Mouse (Mus musculus) liver, postnatal 0 days (tissue): ENCODE data around the gene Sh2d1b1. TPM values are rescaled to one million over a fixed set of nuclear protein-coding genes. Genes with fewer than 3 reads are reported as not detected.

Experiments
- ATAC-seq: fragments of 200-750 bp; cut with Nextera tagmentation; 2 replicates; pipeline ENCODE4 v1.8.0; 2017; ENCODE audit warnings: mild to moderate bottlenecking, moderate library complexity
- DNase-seq: peaks from one replicate; pipeline ENCODE4 v3.0.0-alpha.2; 2016
- H3K27ac ChIP-seq: fragments of 300-500 bp; sonication (generic); 2 replicates; pipeline ENCODE4 v1.5.1; 2014; ENCODE audit warnings: antibody characterized with exemption, moderate library complexity, mild to moderate bottlenecking, low read depth
- H3K27me3 ChIP-seq: fragments of 300-500 bp; sonication (generic); 2 replicates; pipeline ENCODE4 v1.6.1; 2014; ENCODE audit warnings: low read length, control low read depth, mixed read lengths; ENCODE audit not compliant: insufficient read depth
- H3K36me3 ChIP-seq: fragments of 300-500 bp; sonication (generic); replicated peaks from 2 replicates; pipeline ENCODE4 v1.6.1; 2014; ENCODE audit warnings: mild to moderate bottlenecking, control low read depth, low read length, moderate library complexity, mixed read lengths; ENCODE audit not compliant: insufficient read depth
- H3K4me1 ChIP-seq: fragments of 300-500 bp; sonication (generic); 2 replicates; pipeline ENCODE4 v1.6.1; 2014; ENCODE audit warnings: antibody characterized with exemption, mild to moderate bottlenecking, control low read depth; ENCODE audit not compliant: insufficient read depth
- H3K4me2 ChIP-seq: fragments of 300-500 bp; sonication (generic); 2 replicates; pipeline ENCODE4 v1.6.1; 2014; ENCODE audit warnings: low read depth, mild to moderate bottlenecking, low read length, moderate library complexity, mixed read lengths
- H3K4me3 ChIP-seq: fragments of 300-500 bp; sonication (generic); 2 replicates; pipeline ENCODE4 v1.5.1; 2014; ENCODE audit warnings: low read depth, low read length
- H3K9ac ChIP-seq: fragments of 300-500 bp; sonication (generic); replicated peaks from 2 replicates; pipeline ENCODE4 v1.6.1; 2014; ENCODE audit warnings: mild to moderate bottlenecking, moderate library complexity
- H3K9me3 ChIP-seq: fragments of 300-500 bp; sonication (generic); 2 replicates; pipeline ENCODE4 v1.6.1; 2016; ENCODE audit warnings: mild to moderate bottlenecking, control low read depth, low read length, mixed read lengths
- CTCF ChIP-seq: sonication (generic); IDR thresholded peaks from 2 replicates; pipeline ENCODE4 v1.5.1; 2016; ENCODE audit warnings: antibody characterized with exemption, low read depth
- EP300 ChIP-seq: IDR thresholded peaks from 2 replicates; pipeline ENCODE4 v1.6.1; 2016; ENCODE audit warnings: antibody characterized with exemption, low read depth, mild to moderate bottlenecking
- WGBS: fragments of 180-500 bp; shearing (Covaris S2); extraction: QIAGEN DNeasy Blood & Tissue Kit; methylation state at CpG from one replicate; pipeline ENCODE4 v1.1.7; 2014; ENCODE audit not compliant: insufficient replicate concordance; 5-methylcytosine and 5-hydroxymethylcytosine counted together
- polyA plus RNA-seq: library from polyadenylated mRNA; unstranded; fragments of >200 nt; fragmentation: Nextera tagmentation; extraction: Ambion mirVana; gene quantifications from 2 replicates; pipeline ENCODE4 v1.2.1, GENCODE M21; 2015

The Sh2d1b1 gene
- polyA plus RNA-seq, 1 experiment from 2014 or later = 0.31 TPM

DNA sequence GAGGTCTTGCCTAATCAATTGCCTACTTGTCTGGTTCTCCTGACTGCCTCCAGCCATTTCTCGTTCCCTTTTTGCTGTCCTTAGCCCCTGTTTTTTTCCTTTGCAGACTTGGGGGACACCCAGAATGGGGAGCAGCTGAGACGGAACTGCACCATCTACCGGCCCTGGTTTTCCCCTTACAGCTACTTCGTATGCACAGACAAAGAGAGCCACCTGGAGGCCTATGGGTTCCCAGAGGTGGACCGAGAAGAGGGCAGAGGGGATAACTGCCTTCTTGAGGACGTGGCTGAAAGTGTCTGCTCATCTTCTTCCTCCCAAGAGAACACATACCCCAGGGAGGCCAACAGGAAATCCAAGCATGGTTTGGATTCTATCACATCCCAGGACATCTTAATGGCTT lies 34.3 kb downstream of the Sh2d1b1 start:
- Histone ChIP-seq H3K9ac (no peak overlapping the region), H3K4me1 (no peaks in the 10 kb centered on the region), H3K4me2 (no peak overlapping the region), H3K27ac (no peak overlapping the region), H3K4me3 (no peak overlapping the region), H3K9me3 (no peaks in the 10 kb centered on the region), H3K36me3 (0 out of 2 replicates have a peak, but pooled peaks cover 2% of the 10 kb centered on the region), H3K27me3 (no peaks in the 10 kb centered on the region)
- TF ChIP-seq CTCF (no peak), EP300 (no peak)
- DNase-seq (no peak), ATAC-seq (no peak)
- WGBS = 71% methylated on average over 6 of the region's 6 CpGs

DNA sequence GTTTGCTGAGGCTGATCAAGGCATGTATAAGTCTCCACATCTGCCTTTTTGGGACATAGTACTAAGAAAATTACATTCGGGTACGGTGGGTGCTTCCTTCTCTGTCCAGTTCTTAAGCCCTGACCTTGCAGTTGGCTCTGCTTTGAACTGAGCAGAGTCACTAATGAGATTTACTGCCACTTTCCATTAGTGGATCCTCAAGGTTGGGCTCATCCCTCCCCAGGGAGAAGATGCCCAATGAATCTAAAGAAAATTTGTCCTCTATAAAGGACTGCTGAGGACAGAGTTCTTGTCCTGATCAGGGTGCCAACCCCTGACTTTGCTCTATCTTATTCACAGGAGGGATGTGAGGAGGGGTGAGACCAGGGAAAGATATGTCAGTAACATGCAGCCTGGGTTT lies 44.9 kb downstream of the Sh2d1b1 start:
- H3K9me3 ChIP-seq = no peaks in the 10 kb centered on the region

DNA sequence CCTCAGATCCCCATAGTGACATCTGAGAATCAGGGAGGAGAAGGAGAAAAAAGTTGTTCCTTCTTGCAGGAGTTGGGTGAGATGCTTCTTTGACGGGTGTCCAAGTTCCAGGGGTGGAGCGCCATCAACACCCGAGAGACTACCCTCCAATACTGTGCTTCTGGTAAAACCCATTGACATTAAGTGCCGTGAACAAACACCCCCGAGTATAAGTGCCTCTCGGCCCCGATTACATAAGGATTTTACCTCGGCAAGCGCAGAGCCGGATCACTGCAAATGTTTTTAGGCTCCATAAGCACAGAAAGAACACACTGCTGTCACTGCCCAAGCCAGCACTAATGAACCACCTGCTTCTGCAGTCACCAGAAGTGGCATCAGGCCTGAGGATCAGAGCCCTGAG lies 45.9 kb downstream of the Sh2d1b1 start:
- no peak for ATAC-seq
- TF ChIP-seq CTCF (no peak), EP300 (no peak)
- Histone ChIP-seq H3K4me3 (no peak overlapping the region), H3K9ac (no peak overlapping the region), H3K27ac (no peak overlapping the region), H3K4me1 (peaks cover 8% of the 10 kb centered on the region), H3K27me3 (no peaks in the 10 kb centered on the region), H3K36me3 (0 out of 2 replicates have a peak, but pooled peaks cover 8% of the 10 kb centered on the region), H3K4me2 (no peak overlapping the region), H3K9me3 (no peaks in the 10 kb centered on the region)
- no peak for DNase-seq
- 89% methylated on average over 10 of the region's 10 CpGs for WGBS

More for the DNA sequence above, 44.9 kb downstream of the Sh2d1b1 start:
- Histone ChIP-seq H3K27ac (no peak overlapping the region), H3K4me1 (peaks cover 8% of the 10 kb centered on the region), H3K9ac (no peak overlapping the region), H3K4me2 (no peak overlapping the region), H3K36me3 (0 out of 2 replicates have a peak, but pooled peaks cover 8% of the 10 kb centered on the region), H3K4me3 (no peak overlapping the region), H3K27me3 (no peaks in the 10 kb centered on the region)
- ATAC-seq (no peak), DNase-seq (no peak)
- WGBS = 81% methylated on average over 2 of the region's 2 CpGs
- TF ChIP-seq EP300 (no peak), CTCF (no peak)

- no peak overlapping the region for H3K4me2 ChIP-seq
- WGBS = 82% methylated on average over 1 of the region's 1 CpGs
- H3K4me3 ChIP-seq = no peak overlapping the region
- TF ChIP-seq EP300 (no peak), CTCF (no peak)
- no peak overlapping the region for H3K9ac ChIP-seq
- DNase-seq = no peak
- H3K36me3 ChIP-seq = peaks cover 8% of the 10 kb centered on the region; the same call in 1 of the 2 replicates
- no peak for ATAC-seq
- H3K9me3 ChIP-seq = no peaks in the 10 kb centered on the region
- H3K27ac ChIP-seq = peak overlapping the region; percentile 81
- peaks cover 8% of the 10 kb centered on the region for H3K4me1 ChIP-seq
- H3K27me3 ChIP-seq = no peaks in the 10 kb centered on the region
Measured at GRCm38 (mm10) chr1:170324312-170324711, 47.2 kb downstream of the Sh2d1b1 start.

GRCm38 (mm10) chr1:170325277-170325676 lies 48.2 kb downstream of the Sh2d1b1 start:
- Histone ChIP-seq H3K27ac (peak overlapping the region; percentile 81), H3K4me3 (no peak overlapping the region), H3K9ac (no peak overlapping the region), H3K9me3 (no peaks in the 10 kb centered on the region), H3K27me3 (no peaks in the 10 kb centered on the region), H3K4me2 (no peak overlapping the region), H3K36me3 (peaks cover 5% of the 10 kb centered on the region; the same call in 1 of the 2 replicates), H3K4me1 (peaks cover 8% of the 10 kb centered on the region)
- DNase-seq = peak; percentile 37
- TF ChIP-seq EP300 = no peak
- TF ChIP-seq CTCF = no peak
- 53% methylated on average over 4 of the region's 4 CpGs for WGBS
- peak; percentile 96 for ATAC-seq

DNA sequence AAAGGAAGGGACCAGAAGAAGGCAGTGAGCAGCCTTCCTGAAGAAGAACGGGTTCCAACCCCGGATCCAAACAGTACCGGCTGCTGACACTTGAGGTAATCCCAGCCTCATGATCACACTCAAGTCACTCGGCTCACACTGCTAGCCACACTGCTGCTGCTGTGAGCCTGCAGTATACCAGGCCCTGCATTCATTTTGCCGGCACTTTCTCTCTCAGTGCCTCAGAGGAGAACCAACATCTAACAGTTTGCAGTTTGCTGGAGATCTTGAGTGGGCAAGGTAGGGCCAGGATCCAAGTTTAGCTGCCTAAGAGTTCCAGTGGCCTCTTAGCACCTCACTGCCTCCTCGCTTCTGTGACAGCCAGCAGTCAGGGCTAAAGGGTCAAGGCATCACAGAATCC lies 54.8 kb downstream of the Sh2d1b1 start:
- 66% methylated on average over 6 of the region's 6 CpGs for WGBS
- peaks cover 6% of the 10 kb centered on the region; the same call in 1 of the 2 replicates for H3K36me3 ChIP-seq
- no peak for DNase-seq

DNA sequence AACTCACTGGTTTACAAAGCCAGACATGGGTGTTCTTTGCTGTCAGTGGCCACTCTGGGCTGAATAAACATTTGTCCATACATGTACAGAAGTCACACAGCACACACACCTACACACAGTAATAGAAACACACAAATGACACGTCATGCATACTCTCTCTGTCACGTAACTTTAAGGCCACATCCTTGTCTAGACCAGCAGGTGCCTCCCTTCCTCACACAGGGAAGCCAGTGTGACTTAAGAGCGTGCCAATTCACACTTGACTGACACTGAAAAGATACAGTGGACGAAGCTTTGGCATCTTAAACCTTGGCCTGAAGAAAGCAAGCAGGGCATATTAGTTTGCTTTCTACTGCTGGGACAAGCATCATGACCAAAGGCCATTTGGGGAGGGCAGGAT lies 55.7 kb downstream of the Sh2d1b1 start:
- Histone ChIP-seq H3K4me2 (no peak overlapping the region), H3K4me3 (no peak overlapping the region), H3K9me3 (no peaks in the 10 kb centered on the region), H3K27me3 (no peaks in the 10 kb centered on the region), H3K27ac (no peak overlapping the region), H3K4me1 (no peaks in the 10 kb centered on the region), H3K36me3 (peaks cover 6% of the 10 kb centered on the region; the same call in 1 of the 2 replicates), H3K9ac (no peak overlapping the region)
- ATAC-seq (no peak), DNase-seq (no peak)
- WGBS = 74% methylated on average over 4 of the region's 4 CpGs
- TF ChIP-seq EP300 = no peak
- peak; percentile 12; the same call in 1 of the 2 replicates for TF ChIP-seq CTCF

More for the DNA sequence above, 54.8 kb downstream of the Sh2d1b1 start:
- Histone ChIP-seq H3K27me3 (no peaks in the 10 kb centered on the region), H3K27ac (no peak overlapping the region), H3K4me1 (no peaks in the 10 kb centered on the region), H3K9me3 (no peaks in the 10 kb centered on the region), H3K4me3 (no peak overlapping the region), H3K4me2 (no peak overlapping the region), H3K9ac (no peak overlapping the region)
- TF ChIP-seq CTCF (no peak), EP300 (no peak)
- ATAC-seq = no peak

Other genes starting within 250 kb of the Sh2d1b1 start
- 0.84 and 1.4 TPM in 2 replicates for gene Ddr2, start 166.6 kb upstream of the Sh2d1b1 start, polyA plus RNA-seq
- gene Uap1, start 102.4 kb upstream of the Sh2d1b1 start, polyA plus RNA-seq = 19.6 and 22.3 TPM in 2 replicates
- gene Uhmk1, start 61.9 kb upstream of the Sh2d1b1 start, polyA plus RNA-seq = 3.3 and 3.4 TPM in 2 replicates
- not detected in 2 replicates for gene Sh2d1b2, start 44.6 kb upstream of the Sh2d1b1 start, polyA plus RNA-seq
- gene Gm7694, start 29.0 kb downstream of the Sh2d1b1 start, polyA plus RNA-seq = 2.0 and 2.7 TPM in 2 replicates
- gene Spata46, start 31.5 kb downstream of the Sh2d1b1 start, polyA plus RNA-seq = 0.24 and 0.48 TPM in 2 replicates